Mouse (Mus musculus) lung, postnatal 0 days (tissue): ENCODE measurements around the gene Eloa.

ENCODE experiments used
- CTCF ChIP-seq: IDR thresholded peaks from 2 replicates; pipeline ENCODE4 v1.5.1; 2016; ENCODE audit warnings: antibody characterized with exemption, mild to moderate bottlenecking
- EP300 ChIP-seq: IDR thresholded peaks from 2 replicates; pipeline ENCODE4 v1.6.1; 2016; ENCODE audit warnings: antibody characterized with exemption, mild to moderate bottlenecking, control low read depth

DNA sequence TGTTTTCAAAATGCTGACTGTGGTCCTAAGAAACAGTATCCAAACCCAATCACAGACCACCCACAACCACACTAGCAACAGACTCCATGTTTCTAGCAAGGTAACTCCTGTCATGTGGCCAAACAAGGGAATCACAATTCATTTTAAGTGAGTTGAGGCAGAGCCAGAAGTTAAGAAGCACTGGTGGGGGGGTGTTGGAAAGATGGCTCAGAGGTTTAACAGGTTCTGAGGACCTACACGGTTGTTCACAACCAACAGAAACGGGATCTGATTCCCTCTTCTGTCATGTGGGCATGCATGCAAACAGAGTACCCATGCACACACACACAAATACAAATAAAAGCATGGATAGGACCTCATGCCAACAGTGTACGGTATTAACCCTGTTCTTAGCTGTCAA, 30.5 kb upstream of the Eloa start:
- no peak for TF ChIP-seq CTCF
- TF ChIP-seq EP300, result no peak
